Comparison of ENCODE assay signal across 16 mouse cellular contexts in the genomic region with DNA sequence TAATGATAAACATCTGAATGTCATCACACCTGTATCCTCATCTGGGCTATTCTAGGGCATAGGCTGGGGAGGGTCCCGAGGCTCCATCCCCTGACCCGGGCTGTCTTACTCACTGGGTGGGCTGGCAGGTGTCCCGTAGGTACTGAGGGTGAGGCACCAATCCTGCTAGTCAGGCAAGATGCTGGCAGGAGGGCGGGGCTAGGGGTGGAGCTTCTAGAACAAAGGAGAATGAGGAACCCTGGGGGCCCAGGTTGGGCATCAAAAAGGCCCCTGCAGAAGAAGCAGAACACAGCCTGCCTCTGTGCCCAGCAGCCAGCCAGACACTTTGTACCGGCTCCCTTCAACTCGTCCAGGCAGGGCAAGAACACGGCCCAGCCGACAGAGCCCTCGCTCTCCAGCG. TPM values are rescaled to one million over a fixed set of nuclear protein-coding genes. Genes with fewer than 3 reads are reported as not detected.
DNase-seq lines count a peak whose midpoint lies in the region; ATAC-seq and TF ChIP-seq lines count a peak whose summit lies in the region.
"Had no signal": no experiment of that assay in that cellular context is flagged by ENCODE, and none has a peak within 500 bp of the region (broad histone marks: within the 10 kb centered on the region; RNA-seq: fewer than 3 reads in every experiment).

Asprv1 (plus strand) TSS at position 219 of the 400 bp plus-strand sequence.

- no peak within 1 kb of the TSS for H3K4me3 ChIP-seq in limb, embryonic 14.5 days (replicated peaks; ENCODE audit: low read length)
- H3K4me3 ChIP-seq in limb, embryonic 10.5 days, result no peak within 1 kb of the TSS

- peaks cover 19% of the 10 kb centered on the region for H3K4me1 ChIP-seq in limb, embryonic 14.5 days (ENCODE audit: control insufficient read depth, insufficient read depth, low read length)
- peaks cover 31% of the 10 kb centered on the region for H3K4me1 ChIP-seq in limb, embryonic 10.5 days

- 57% methylated on average over 10 of the region's 10 CpGs for WGBS in limb, embryonic 14.5 days
- 60% methylated on average over 10 of the region's 10 CpGs for WGBS in limb, embryonic 10.5 days

- no peaks in the 10 kb centered on the region for H3K36me3 ChIP-seq in limb, embryonic 14.5 days (ENCODE audit: control insufficient read depth, insufficient read depth, low read length)
- H3K36me3 ChIP-seq in limb, embryonic 10.5 days, result no peaks in the 10 kb centered on the region

- H3K9ac ChIP-seq in limb, embryonic 14.5 days (ENCODE audit: low read depth, low read length, severe bottlenecking), result no peak within 1 kb of the TSS
- H3K9ac ChIP-seq: liver, embryonic 14.5 days had no signal

- TF ChIP-seq POLR2A in limb, embryonic 14.5 days (IDR thresholded peaks at IDR 0.05; ENCODE audit: borderline replicate concordance, extremely low read depth, insufficient read depth, insufficient read length), result no peak

- H3K27me3 ChIP-seq in limb, embryonic 14.5 days (ENCODE audit: control insufficient read depth, insufficient read depth, low read length), result no peaks in the 10 kb centered on the region
- H3K27me3 ChIP-seq in limb, embryonic 10.5 days (ENCODE audit: low read depth, poor library complexity, severe bottlenecking), result no peaks in the 10 kb centered on the region

- ATAC-seq in limb, embryonic 14.5 days (ENCODE audit: low FRiP score, low read depth), result no peak
- peak; percentile 44; the same call in 1 of the 2 replicates for ATAC-seq in megakaryocyte progenitor cell, adult 5-6 weeks (replicated peaks; ENCODE audit: poor library complexity)

- DNase-seq in limb, embryonic 14.5 days (ENCODE audit: low spot score), result no peak
- DNase-seq in limb, embryonic 10.5 days (ENCODE audit: low spot score), result no peak
- peak; percentile 17 for DNase-seq in urinary bladder, postnatal 14 days (ENCODE audit: low spot score)
- DNase-seq in urinary bladder, postnatal 36 days (ENCODE audit: low spot score in 2 of 2), result no peak
- peak; percentile 73 for DNase-seq in thymus, postnatal 4 days
- DNase-seq in gastrocnemius, postnatal 4 days (ENCODE audit: low spot score in 2 of 2), result no peak
- no peak for DNase-seq in cerebellum, adult 11-12 months
- DNase-seq: cerebellum, adult 9-10 months; embryo, embryonic 11 days; gastrocnemius, postnatal 10 days; lung, postnatal 4 days; midbrain, embryonic 14.5 days had no signal

- no peak within 1 kb of the TSS for H3K27ac ChIP-seq in limb, embryonic 14.5 days (replicated peaks; ENCODE audit: low read depth, low read length)
- no peak within 1 kb of the TSS for H3K27ac ChIP-seq in limb, embryonic 10.5 days
- H3K27ac ChIP-seq: kidney, postnatal 0 days; liver, embryonic 14.5 days had no signal

- H3K4me2 ChIP-seq in limb, embryonic 14.5 days (replicated peaks; ENCODE audit: low read depth, low read length, severe bottlenecking), result no peak within 1 kb of the TSS
- H3K4me2 ChIP-seq: heart, embryonic 11.5 days had no signal

- no peaks in the 10 kb centered on the region for H3K9me3 ChIP-seq in limb, embryonic 14.5 days (ENCODE audit: control insufficient read depth, low read length)
- H3K9me3 ChIP-seq in limb, embryonic 10.5 days (replicated peaks), result no peaks in the 10 kb centered on the region

RNA-seq across cellular contexts. Expression of gene Asprv1, which starts in this region (rescaled TPM):
- polyA plus RNA-seq in limb, embryonic 14.5 days (2012; rRNA removed), result 19.9 and 34.8 TPM in 2 replicates
- 66.2 and 100.0 TPM in 2 replicates for polyA plus RNA-seq in limb, embryonic 14.5 days (2014; fragmentation: Nextera tagmentation; extraction: Ambion mirVana)
- polyA plus RNA-seq in limb, embryonic 10.5 days (2016; fragmentation: Nextera tagmentation; extraction: Ambion mirVana), result 0.87 and 1.6 TPM in 2 replicates
- total RNA-seq in megakaryocyte progenitor cell, adult 5-6 weeks (2015), result 1.3 and 1.9 TPM in 2 replicates
- total RNA-seq in megakaryocyte progenitor cell, adult 5-6 weeks (2017), result 0.98 and 1.5 TPM in 2 replicates
- total RNA-seq in gastrocnemius, postnatal 4 days (2021), result under 1 TPM; 0.42 to 0.67 TPM
- polyA plus RNA-seq: heart, embryonic 11.5 days had no signal

Comparison
In these comparisons a context has a peak if more than half of its experiments do, and no peak if none do; other contexts are left out.
1. DNase-seq: peak in urinary bladder, postnatal 14 days (single experiment) and thymus, postnatal 4 days (single experiment); none in limb, embryonic 14.5 days (single experiment), limb, embryonic 10.5 days (single experiment), urinary bladder, postnatal 36 days (0 of 2), gastrocnemius, postnatal 4 days (0 of 2) and cerebellum, adult 11-12 months (single experiment).